Mouse (Mus musculus): ENCODE measurements at regions not wholly inside any gene's neighbourhood (a gene's known extent, or its start where the extent isn't known, plus 50 kb on each side); places are given as distances from the start of the nearest gene placed in this dataset.

DNA sequence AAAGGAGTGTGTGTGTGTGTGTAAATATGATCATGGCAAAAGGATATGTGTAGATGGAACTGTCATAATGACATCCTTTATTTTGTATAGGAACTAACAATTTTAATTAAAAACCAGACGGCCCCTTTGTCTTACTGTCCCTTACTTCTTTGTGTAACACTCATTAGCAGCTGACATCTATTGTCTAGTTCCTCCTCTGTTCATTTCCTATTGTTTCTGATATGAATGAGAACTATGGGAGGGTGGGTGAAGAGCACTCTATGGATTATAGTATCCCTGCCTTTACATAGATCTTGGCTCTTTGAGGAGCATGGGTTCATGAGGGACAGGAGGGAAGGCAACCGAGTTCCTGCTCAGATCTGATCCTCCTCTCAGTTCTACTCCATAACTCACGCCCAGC is 273.8 kb downstream of the Slc30a10 start:
- ATAC-seq (replicated peaks; ENCODE audit: low FRiP score): no peak
- H3K4me3 ChIP-seq (replicated peaks): no peak overlapping the region
- no peak overlapping the region for H3K9ac ChIP-seq
- H3K27ac ChIP-seq: no peak overlapping the region
- H3K36me3 ChIP-seq: no peaks in the 10 kb centered on the region
- no peak overlapping the region for H3K4me2 ChIP-seq
- WGBS: 58% methylated on average over 3 of the region's 3 CpGs
- H3K27me3 ChIP-seq: no peaks in the 10 kb centered on the region
- no peaks in the 10 kb centered on the region for H3K4me1 ChIP-seq
- no peaks in the 10 kb centered on the region for H3K9me3 ChIP-seq (replicated peaks)

DNA sequence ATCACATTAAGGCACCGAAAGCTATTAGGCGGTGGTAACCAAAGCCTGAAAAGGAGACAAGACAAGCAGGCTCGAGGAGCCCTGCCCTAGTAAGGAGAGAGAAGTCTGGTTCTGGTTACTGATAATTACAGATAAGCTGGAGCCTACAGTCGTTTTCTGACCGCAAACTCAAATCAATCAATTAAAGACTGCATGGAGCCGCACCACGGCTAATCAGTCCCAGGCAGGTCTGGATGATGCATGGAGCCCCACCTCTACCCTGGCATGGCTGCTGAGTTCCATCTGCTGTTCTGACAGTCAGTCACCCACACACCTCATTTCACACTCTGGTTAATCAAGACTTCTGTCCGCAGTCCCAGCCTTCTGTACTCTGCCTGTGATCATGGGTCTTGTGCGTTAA is 276.4 kb downstream of the Slc30a10 start:
- no peak overlapping the region for H3K9ac ChIP-seq
- H3K27ac ChIP-seq: no peak overlapping the region
- peak; percentile 73; the same call in 1 of the 2 replicates for ATAC-seq (replicated peaks; ENCODE audit: low FRiP score)
- H3K4me1 ChIP-seq: no peaks in the 10 kb centered on the region
- no peaks in the 10 kb centered on the region for H3K36me3 ChIP-seq
- no peaks in the 10 kb centered on the region for H3K27me3 ChIP-seq
- no peak overlapping the region for H3K4me2 ChIP-seq
- WGBS: 45% methylated on average over 9 of the region's 9 CpGs
- no peaks in the 10 kb centered on the region for H3K9me3 ChIP-seq (replicated peaks)
- H3K4me3 ChIP-seq (replicated peaks): no peak overlapping the region

DNA sequence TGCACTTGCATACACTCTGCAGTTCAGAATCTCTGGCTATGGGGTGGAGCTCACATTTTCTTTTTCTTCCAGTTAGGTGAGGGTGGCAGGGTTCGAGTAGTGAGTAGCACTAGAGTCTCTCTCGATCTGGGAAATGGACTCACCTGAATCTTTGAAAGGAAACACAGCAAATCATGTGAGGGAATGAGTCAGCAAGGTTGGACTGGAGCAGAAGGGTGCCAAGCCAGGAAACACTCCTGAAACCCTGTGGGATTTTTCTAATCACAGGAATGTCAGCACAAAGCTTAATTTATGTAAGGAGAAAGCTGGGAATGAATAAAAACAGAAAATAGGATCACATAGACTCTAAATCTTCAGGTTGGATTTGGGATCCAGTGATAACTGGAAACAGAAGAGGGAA is 282.1 kb downstream of the Slc30a10 start:
- no peaks in the 10 kb centered on the region for H3K27me3 ChIP-seq
- no peak overlapping the region for H3K9ac ChIP-seq
- H3K9me3 ChIP-seq (replicated peaks): no peaks in the 10 kb centered on the region
- no peak for ATAC-seq (replicated peaks; ENCODE audit: low FRiP score)
- H3K4me3 ChIP-seq (replicated peaks): no peak overlapping the region
- 65% methylated on average over 2 of the region's 2 CpGs for WGBS
- H3K4me2 ChIP-seq: no peak overlapping the region
- no peaks in the 10 kb centered on the region for H3K4me1 ChIP-seq
- H3K27ac ChIP-seq: no peak overlapping the region
- no peaks in the 10 kb centered on the region for H3K36me3 ChIP-seq

DNA sequence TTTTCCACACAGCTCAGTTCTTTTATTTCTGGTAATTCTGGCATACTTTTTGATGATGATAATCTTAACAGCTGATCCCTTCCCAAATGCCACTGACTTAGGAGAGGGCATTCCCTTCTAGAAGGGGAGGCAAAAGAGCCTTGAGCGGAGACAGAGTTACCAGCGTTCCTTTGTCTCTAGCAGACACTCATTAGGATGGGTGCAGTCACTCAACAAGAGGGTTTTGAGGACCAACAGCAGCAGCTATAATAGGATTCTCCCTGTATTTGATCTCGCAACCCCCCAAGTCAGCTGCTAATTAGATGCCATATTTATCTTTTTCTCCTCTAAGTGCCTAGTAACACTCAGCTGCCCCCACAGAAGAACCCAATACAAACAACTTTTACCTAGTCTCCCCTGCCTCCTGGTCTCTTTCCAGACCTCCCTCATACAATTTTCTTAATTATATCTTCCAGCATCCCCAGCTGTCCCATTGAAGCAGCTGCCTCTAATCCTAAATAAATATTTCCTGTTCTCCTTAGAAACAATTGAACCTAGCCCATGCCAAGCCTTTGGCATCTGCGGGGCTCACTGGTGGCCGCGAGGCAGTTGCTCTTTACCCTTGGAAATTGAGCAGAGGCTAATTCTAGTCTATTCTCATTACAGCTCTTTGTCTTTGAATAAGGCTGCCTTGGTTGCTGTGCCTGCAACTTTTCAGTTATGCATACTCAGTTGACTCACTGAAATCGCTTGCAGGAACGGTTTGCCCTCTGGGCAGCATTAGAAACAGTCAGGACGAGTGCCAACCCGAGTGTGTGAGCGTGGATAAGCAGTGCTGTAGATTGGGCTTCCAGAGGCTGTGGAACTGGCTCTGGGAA is 286.6 kb downstream of the Slc30a10 start:
- H3K4me2 ChIP-seq: no peak overlapping the region
- H3K27me3 ChIP-seq: no peaks in the 10 kb centered on the region
- ATAC-seq (replicated peaks; ENCODE audit: low FRiP score): no peak
- H3K4me3 ChIP-seq (replicated peaks): no peak overlapping the region
- H3K4me1 ChIP-seq: no peaks in the 10 kb centered on the region
- no peak overlapping the region for H3K9ac ChIP-seq
- H3K27ac ChIP-seq: no peak overlapping the region
- H3K9me3 ChIP-seq (replicated peaks): no peaks in the 10 kb centered on the region
- no peaks in the 10 kb centered on the region for H3K36me3 ChIP-seq
- WGBS: 66% methylated on average over 11 of the region's 11 CpGs

- H3K4me1 ChIP-seq: no peaks in the 10 kb centered on the region; the same call in 1 of the 2 replicates
- H3K4me2 ChIP-seq: no peak overlapping the region
- H3K27ac ChIP-seq: no peak overlapping the region
- H3K9me3 ChIP-seq (replicated peaks): no peaks in the 10 kb centered on the region
- H3K4me3 ChIP-seq (replicated peaks): no peak overlapping the region
- no peaks in the 10 kb centered on the region for H3K36me3 ChIP-seq
- no peak overlapping the region for H3K9ac ChIP-seq
- no peaks in the 10 kb centered on the region for H3K27me3 ChIP-seq
- ATAC-seq (replicated peaks; ENCODE audit: low FRiP score): no peak
- 75% methylated on average over 2 of the region's 2 CpGs for WGBS
Measured at GRCm38 (mm10) chr1:185749251-185749650, 294.6 kb downstream of the Slc30a10 start.

DNA sequence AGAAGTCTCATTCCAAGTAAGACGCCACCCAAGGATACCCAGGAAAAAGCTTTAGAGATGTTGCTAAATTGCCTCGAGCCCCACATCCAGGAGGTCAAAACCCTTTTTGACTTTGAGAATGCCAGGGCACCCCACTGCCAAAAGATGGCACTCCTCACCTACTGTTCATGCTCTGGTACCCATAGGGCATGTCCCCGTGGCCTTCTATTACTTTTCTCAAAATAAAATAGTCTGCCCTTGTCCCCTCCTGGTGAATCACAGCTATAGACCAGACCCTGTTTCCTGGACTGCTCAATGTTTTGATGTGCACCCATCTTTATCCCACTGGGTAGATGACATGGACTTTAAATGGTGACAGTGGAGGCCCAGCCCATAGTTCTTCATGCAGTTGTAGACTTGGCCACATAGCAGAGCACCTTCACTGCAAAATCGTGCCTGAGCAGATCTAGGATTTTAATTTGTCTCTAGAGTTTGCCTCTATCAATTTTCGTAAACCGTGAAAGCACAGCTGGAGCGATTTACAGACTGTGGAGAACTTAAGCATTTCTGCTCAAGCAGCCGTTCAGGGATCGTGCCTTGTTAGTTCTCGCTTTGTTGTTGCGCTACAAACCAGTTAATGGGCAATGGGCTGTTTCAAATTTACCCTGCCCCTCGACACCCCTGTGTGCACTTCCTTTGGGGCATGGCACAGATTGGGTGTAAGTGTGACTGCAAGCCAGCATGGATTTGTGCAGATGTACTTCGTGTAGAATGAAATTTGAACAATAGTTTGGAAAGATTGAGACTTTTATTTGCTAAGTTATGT is 300.0 kb downstream of the Slc30a10 start:
- Histone ChIP-seq H3K4me3 (replicated peaks) (no peak overlapping the region), H3K27me3 (no peaks in the 10 kb centered on the region), H3K36me3 (no peaks in the 10 kb centered on the region), H3K4me1 (peaks cover 4% of the 10 kb centered on the region), H3K27ac (no peak overlapping the region), H3K9me3 (replicated peaks) (no peaks in the 10 kb centered on the region), H3K4me2 (no peak overlapping the region), H3K9ac (no peak overlapping the region)
- WGBS: 41% methylated on average over 13 of the region's 13 CpGs
- ATAC-seq (replicated peaks; ENCODE audit: low FRiP score): peak; percentile 58

DNA sequence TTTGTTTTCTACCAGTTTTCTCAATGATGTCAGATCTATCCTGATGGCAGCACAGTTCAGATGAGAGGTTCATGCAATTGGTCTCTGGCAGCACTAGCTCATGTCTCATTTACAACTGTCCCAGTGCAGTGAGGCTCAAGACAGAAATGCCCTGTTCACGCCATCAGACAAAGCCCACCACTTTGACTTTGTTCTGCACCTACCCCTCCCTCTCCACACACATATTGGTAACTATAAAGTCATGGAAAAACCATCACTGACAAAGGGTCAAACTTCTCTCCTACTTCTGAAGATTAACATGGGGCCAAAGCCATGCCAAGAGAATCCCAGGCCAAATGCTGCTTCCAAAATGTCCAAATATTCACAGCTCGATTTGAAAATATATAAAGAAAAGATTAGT is 302.7 kb downstream of the Slc30a10 start:
- Histone ChIP-seq H3K27me3 (no peaks in the 10 kb centered on the region), H3K4me1 (peaks cover 4% of the 10 kb centered on the region), H3K9ac (no peak overlapping the region), H3K4me2 (no peak overlapping the region), H3K9me3 (replicated peaks) (no peaks in the 10 kb centered on the region), H3K4me3 (replicated peaks) (no peak overlapping the region), H3K27ac (no peak overlapping the region), H3K36me3 (no peaks in the 10 kb centered on the region)
- WGBS: 81% methylated on average over 2 of the region's 2 CpGs
- no peak for ATAC-seq (replicated peaks; ENCODE audit: low FRiP score)

DNA sequence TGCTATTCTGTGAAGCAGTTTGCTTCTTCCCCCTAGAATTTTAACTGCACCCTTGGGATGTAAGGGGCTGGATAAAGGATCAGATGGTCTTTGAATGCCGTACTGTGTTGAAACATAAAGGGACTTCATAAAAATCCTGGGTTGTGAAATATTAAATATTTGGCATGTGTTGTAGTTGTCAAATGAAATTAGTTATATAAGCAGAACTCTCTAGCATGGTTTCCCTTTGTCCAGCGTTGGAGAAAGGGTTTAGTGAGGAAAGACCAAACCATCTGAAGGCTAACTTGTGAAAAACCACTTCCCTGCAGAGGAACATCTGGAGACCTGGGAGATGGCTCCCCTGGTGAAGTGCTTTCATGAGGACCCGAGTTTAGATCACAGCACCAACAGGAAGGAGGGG is 319.6 kb downstream of the Slc30a10 start:
- ATAC-seq (replicated peaks; ENCODE audit: low FRiP score): no peak
- Histone ChIP-seq H3K36me3 (no peaks in the 10 kb centered on the region), H3K27ac (no peak overlapping the region), H3K4me2 (no peak overlapping the region), H3K9me3 (replicated peaks) (no peaks in the 10 kb centered on the region), H3K27me3 (no peaks in the 10 kb centered on the region), H3K4me3 (replicated peaks) (no peak overlapping the region), H3K9ac (no peak overlapping the region), H3K4me1 (no peaks in the 10 kb centered on the region)
- WGBS: 25% methylated on average over 3 of the region's 3 CpGs

GRCm38 (mm10) chr1:185779604-185780003 is 325.0 kb downstream of the Slc30a10 start:
- no peaks in the 10 kb centered on the region for H3K4me1 ChIP-seq

GRCm38 (mm10) chr1:185802156-185802555 is 315.0 kb downstream of the Lyplal1 start:
- Histone ChIP-seq H3K4me2 (no peak overlapping the region), H3K9me3 (replicated peaks) (no peaks in the 10 kb centered on the region), H3K27ac (no peak overlapping the region), H3K4me1 (0 out of 2 replicates have a peak, but pooled peaks cover 2% of the 10 kb centered on the region), H3K36me3 (no peaks in the 10 kb centered on the region), H3K9ac (no peak overlapping the region), H3K4me3 (replicated peaks) (no peak overlapping the region), H3K27me3 (no peaks in the 10 kb centered on the region)
- no peak for ATAC-seq (replicated peaks; ENCODE audit: low FRiP score)
- WGBS: 89% methylated on average over 3 of the region's 3 CpGs

More at GRCm38 (mm10) chr1:185779604-185780003, 325.0 kb downstream of the Slc30a10 start:
- no peaks in the 10 kb centered on the region for H3K9me3 ChIP-seq (replicated peaks)
- no peak overlapping the region for H3K4me2 ChIP-seq
- no peaks in the 10 kb centered on the region for H3K36me3 ChIP-seq
- H3K27me3 ChIP-seq: no peaks in the 10 kb centered on the region
- WGBS: 81% methylated on average over 4 of the region's 4 CpGs
- H3K4me3 ChIP-seq (replicated peaks): no peak overlapping the region
- H3K27ac ChIP-seq: no peak overlapping the region
- no peak for ATAC-seq (replicated peaks; ENCODE audit: low FRiP score)
- H3K9ac ChIP-seq: no peak overlapping the region

DNA sequence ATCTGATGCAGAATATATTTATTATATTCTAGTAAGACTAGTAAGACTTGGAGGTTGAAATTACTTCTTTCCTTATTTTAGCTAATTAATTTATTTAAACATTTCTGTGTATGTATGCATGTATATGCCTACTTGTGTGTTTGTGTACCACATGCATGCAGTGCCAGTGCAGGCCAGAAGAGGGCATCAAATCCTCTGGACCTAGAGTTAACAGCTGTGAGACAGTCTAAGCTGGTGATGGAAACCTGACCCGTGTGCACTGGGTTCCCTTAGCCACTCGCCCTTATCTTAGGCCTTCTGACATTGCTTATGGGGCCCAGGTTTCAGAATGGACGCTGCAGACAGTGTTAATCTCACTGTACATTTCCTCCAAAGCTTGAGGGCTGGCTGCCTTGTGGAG is 302.2 kb downstream of the Lyplal1 start:
- WGBS: 89% methylated on average over 3 of the region's 3 CpGs
- Histone ChIP-seq H3K27me3 (no peaks in the 10 kb centered on the region), H3K9ac (no peak overlapping the region), H3K36me3 (no peaks in the 10 kb centered on the region), H3K4me2 (no peak overlapping the region), H3K27ac (no peak overlapping the region), H3K9me3 (replicated peaks) (no peaks in the 10 kb centered on the region), H3K4me3 (replicated peaks) (no peak overlapping the region), H3K4me1 (peaks cover 13% of the 10 kb centered on the region; the same call in 1 of the 2 replicates)
- no peak for ATAC-seq (replicated peaks; ENCODE audit: low FRiP score)

DNA sequence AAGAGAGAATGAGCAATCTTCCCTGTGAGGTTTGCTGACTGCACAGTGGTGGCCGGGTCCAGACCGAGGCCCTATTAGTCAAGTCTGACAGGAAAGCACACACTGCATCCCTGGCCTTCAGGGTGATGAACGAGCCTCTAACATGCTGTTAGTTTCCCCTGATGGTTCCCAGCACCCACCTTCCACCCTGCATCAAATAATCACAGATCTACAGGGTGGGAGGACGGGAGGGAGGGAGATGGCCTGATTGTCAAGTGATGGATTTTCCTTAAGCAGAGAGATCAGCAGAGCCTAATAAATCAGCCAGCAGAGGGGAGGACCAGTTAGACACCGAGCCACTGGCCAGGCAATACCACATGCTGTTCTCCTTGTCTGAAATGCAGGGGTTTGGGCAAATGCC is 298.1 kb downstream of the Lyplal1 start:
- Histone ChIP-seq H3K4me2 (no peak overlapping the region), H3K4me1 (peaks cover 16% of the 10 kb centered on the region), H3K36me3 (no peaks in the 10 kb centered on the region), H3K27ac (no peak overlapping the region), H3K9me3 (replicated peaks) (no peaks in the 10 kb centered on the region), H3K9ac (no peak overlapping the region), H3K27me3 (0 out of 2 replicates have a peak, but pooled peaks cover 6% of the 10 kb centered on the region), H3K4me3 (replicated peaks) (no peak overlapping the region)
- 11% methylated on average over 5 of the region's 5 CpGs for WGBS
- peak; percentile 46; the same call in 1 of the 2 replicates for ATAC-seq (replicated peaks; ENCODE audit: low FRiP score)
